Mouse (Mus musculus): ENCODE measurements around the gene Phlpp1.

DNA sequence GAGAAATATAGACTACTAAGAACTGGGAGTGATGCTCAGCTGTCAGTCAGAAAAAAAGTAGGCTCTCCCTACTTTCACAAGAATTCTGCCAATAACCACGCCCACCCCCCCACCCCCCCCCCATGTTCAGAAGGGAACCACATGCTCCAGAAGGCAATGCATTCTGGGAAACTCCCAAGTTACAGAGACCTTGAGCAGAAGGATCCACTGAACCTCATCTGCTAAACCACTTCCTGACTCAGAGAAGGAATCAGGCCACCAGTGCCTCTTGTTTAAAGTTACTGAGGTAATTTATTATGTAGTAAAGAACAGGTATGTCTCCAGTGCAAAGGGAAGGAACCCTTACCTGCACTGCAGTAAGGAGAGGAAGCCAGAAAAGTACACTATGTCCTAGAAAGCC is 26.5 kb upstream of the Phlpp1 start:
- no peak for TF ChIP-seq GATA1 (IDR thresholded peaks at IDR 0.05; ENCODE audit: borderline replicate concordance, low read length)
- no peak for TF ChIP-seq FLI1 (IDR thresholded peaks at IDR 0.05; ENCODE audit: low read length)
